Mouse (Mus musculus): ENCODE results near the gene Trhde. TPM values are rescaled to one million over a fixed set of nuclear protein-coding genes. Genes with fewer than 3 reads are reported as not detected.

Trhde gene
- polyA plus RNA-seq, 1 experiment from 2014 or later = 0.17 TPM

- H3K27ac ChIP-seq (ENCODE audit: low read length) = no peak overlapping the region
- no peaks in the 10 kb centered on the region for H3K27me3 ChIP-seq (ENCODE audit: control insufficient read depth, insufficient read depth, low read length)
- H3K36me3 ChIP-seq (ENCODE audit: control insufficient read depth, insufficient read depth, low read length) = no peaks in the 10 kb centered on the region
- H3K4me1 ChIP-seq (ENCODE audit: control insufficient read depth, insufficient read depth, low read length) = no peaks in the 10 kb centered on the region
- H3K9ac ChIP-seq (ENCODE audit: low read length) = no peak overlapping the region
- ATAC-seq (ENCODE audit: insufficient read depth, low FRiP score) = no peak
- H3K4me3 ChIP-seq (replicated peaks; ENCODE audit: low read length) = no peak overlapping the region
- no peaks in the 10 kb centered on the region for H3K9me3 ChIP-seq (replicated peaks; ENCODE audit: control insufficient read depth, low read length)
- WGBS = 79% methylated on average over 3 of the region's 3 CpGs
- H3K4me2 ChIP-seq (ENCODE audit: low read depth, low read length) = no peak overlapping the region
Measured at GRCm38 (mm10) chr10:114593046-114593445, 209.1 kb downstream of the Trhde start.

- ATAC-seq (ENCODE audit: insufficient read depth, low FRiP score) = no peak
- H3K4me1 ChIP-seq (ENCODE audit: control insufficient read depth, insufficient read depth, low read length) = no peaks in the 10 kb centered on the region
- no peak overlapping the region for H3K4me2 ChIP-seq (ENCODE audit: low read depth, low read length)
- no peak overlapping the region for H3K27ac ChIP-seq (ENCODE audit: low read length)
- H3K9me3 ChIP-seq (replicated peaks; ENCODE audit: control insufficient read depth, low read length) = no peaks in the 10 kb centered on the region
- no peak overlapping the region for H3K4me3 ChIP-seq (replicated peaks; ENCODE audit: low read length)
- H3K36me3 ChIP-seq (ENCODE audit: control insufficient read depth, insufficient read depth, low read length) = no peaks in the 10 kb centered on the region
- 51% methylated on average over 2 of the region's 2 CpGs for WGBS
- no peaks in the 10 kb centered on the region for H3K27me3 ChIP-seq (ENCODE audit: control insufficient read depth, insufficient read depth, low read length)
- no peak overlapping the region for H3K9ac ChIP-seq (ENCODE audit: low read length)
Measured at GRCm38 (mm10) chr10:114578926-114579325, 223.2 kb downstream of the Trhde start.

GRCm38 (mm10) chr10:114567891-114568290 is 234.2 kb downstream of the Trhde start:
- Histone ChIP-seq H3K4me1 (ENCODE audit: control insufficient read depth, insufficient read depth, low read length) (no peaks in the 10 kb centered on the region), H3K4me2 (ENCODE audit: low read depth, low read length) (no peak overlapping the region), H3K9ac (ENCODE audit: low read length) (no peak overlapping the region), H3K4me3 (replicated peaks; ENCODE audit: low read length) (no peak overlapping the region), H3K9me3 (replicated peaks; ENCODE audit: control insufficient read depth, low read length) (no peaks in the 10 kb centered on the region), H3K36me3 (ENCODE audit: control insufficient read depth, insufficient read depth, low read length) (no peaks in the 10 kb centered on the region), H3K27me3 (ENCODE audit: control insufficient read depth, insufficient read depth, low read length) (no peaks in the 10 kb centered on the region), H3K27ac (ENCODE audit: low read length) (no peak overlapping the region)
- WGBS = 85% methylated on average over 1 of the region's 1 CpGs
- ATAC-seq (ENCODE audit: insufficient read depth, low FRiP score) = no peak

- Histone ChIP-seq H3K9me3 (replicated peaks; ENCODE audit: control insufficient read depth, low read length) (no peaks in the 10 kb centered on the region), H3K4me3 (replicated peaks; ENCODE audit: low read length) (no peak overlapping the region), H3K36me3 (ENCODE audit: control insufficient read depth, insufficient read depth, low read length) (no peaks in the 10 kb centered on the region), H3K27ac (ENCODE audit: low read length) (no peak overlapping the region), H3K4me2 (ENCODE audit: low read depth, low read length) (no peak overlapping the region), H3K9ac (ENCODE audit: low read length) (no peak overlapping the region), H3K27me3 (ENCODE audit: control insufficient read depth, insufficient read depth, low read length) (no peaks in the 10 kb centered on the region), H3K4me1 (ENCODE audit: control insufficient read depth, insufficient read depth, low read length) (no peaks in the 10 kb centered on the region)
- WGBS = 73% methylated on average over 1 of the region's 1 CpGs
- ATAC-seq (ENCODE audit: insufficient read depth, low FRiP score) = no peak
Measured at GRCm38 (mm10) chr10:114509186-114509585, 292.9 kb downstream of the Trhde start.

GRCm38 (mm10) chr10:114488806-114489205 is 313.3 kb downstream of the Trhde start:
- Histone ChIP-seq H3K36me3 (ENCODE audit: control insufficient read depth, insufficient read depth, low read length) (no peaks in the 10 kb centered on the region), H3K27me3 (ENCODE audit: control insufficient read depth, insufficient read depth, low read length) (no peaks in the 10 kb centered on the region), H3K9me3 (replicated peaks; ENCODE audit: control insufficient read depth, low read length) (no peaks in the 10 kb centered on the region), H3K9ac (ENCODE audit: low read length) (no peak overlapping the region), H3K27ac (ENCODE audit: low read length) (no peak overlapping the region), H3K4me1 (ENCODE audit: control insufficient read depth, insufficient read depth, low read length) (no peaks in the 10 kb centered on the region), H3K4me3 (replicated peaks; ENCODE audit: low read length) (no peak overlapping the region), H3K4me2 (ENCODE audit: low read depth, low read length) (no peak overlapping the region)
- 83% methylated on average over 4 of the region's 4 CpGs for WGBS
- ATAC-seq (ENCODE audit: insufficient read depth, low FRiP score) = no peak

- Histone ChIP-seq H3K4me1 (ENCODE audit: control insufficient read depth, insufficient read depth, low read length) (no peaks in the 10 kb centered on the region), H3K4me2 (ENCODE audit: low read depth, low read length) (no peak overlapping the region), H3K4me3 (replicated peaks; ENCODE audit: low read length) (no peak overlapping the region), H3K9ac (ENCODE audit: low read length) (no peak overlapping the region), H3K36me3 (ENCODE audit: control insufficient read depth, insufficient read depth, low read length) (no peaks in the 10 kb centered on the region), H3K27me3 (ENCODE audit: control insufficient read depth, insufficient read depth, low read length) (no peaks in the 10 kb centered on the region), H3K9me3 (replicated peaks; ENCODE audit: control insufficient read depth, low read length) (no peaks in the 10 kb centered on the region), H3K27ac (ENCODE audit: low read length) (no peak overlapping the region)
- no peak for ATAC-seq (ENCODE audit: insufficient read depth, low FRiP score)
- 74% methylated on average over 3 of the region's 3 CpGs for WGBS
Measured at GRCm38 (mm10) chr10:114455591-114455990, 346.5 kb downstream of the Trhde start.

GRCm38 (mm10) chr10:114448116-114448515 is 354.0 kb downstream of the Trhde start:
- 68% methylated on average over 6 of the region's 6 CpGs for WGBS
- no peaks in the 10 kb centered on the region for H3K27me3 ChIP-seq (ENCODE audit: control insufficient read depth, insufficient read depth, low read length)
- no peaks in the 10 kb centered on the region for H3K9me3 ChIP-seq (replicated peaks; ENCODE audit: control insufficient read depth, low read length)
- H3K9ac ChIP-seq (ENCODE audit: low read length) = no peak overlapping the region
- ATAC-seq (ENCODE audit: insufficient read depth, low FRiP score) = no peak
- H3K4me1 ChIP-seq (ENCODE audit: control insufficient read depth, insufficient read depth, low read length) = no peaks in the 10 kb centered on the region
- H3K4me3 ChIP-seq (replicated peaks; ENCODE audit: low read length) = no peak overlapping the region
- H3K4me2 ChIP-seq (ENCODE audit: low read depth, low read length) = no peak overlapping the region
- no peak overlapping the region for H3K27ac ChIP-seq (ENCODE audit: low read length)
- H3K36me3 ChIP-seq (ENCODE audit: control insufficient read depth, insufficient read depth, low read length) = no peaks in the 10 kb centered on the region

GRCm38 (mm10) chr10:114418956-114419530 is 383.1 kb downstream of the Trhde start:
- Histone ChIP-seq H3K9ac (ENCODE audit: low read length) (no peak overlapping the region), H3K4me2 (ENCODE audit: low read depth, low read length) (no peak overlapping the region), H3K4me3 (replicated peaks; ENCODE audit: low read length) (no peak overlapping the region), H3K27ac (ENCODE audit: low read length) (no peak overlapping the region), H3K36me3 (ENCODE audit: control insufficient read depth, insufficient read depth, low read length) (no peaks in the 10 kb centered on the region), H3K27me3 (ENCODE audit: control insufficient read depth, insufficient read depth, low read length) (no peaks in the 10 kb centered on the region), H3K9me3 (replicated peaks; ENCODE audit: control insufficient read depth, low read length) (no peaks in the 10 kb centered on the region), H3K4me1 (ENCODE audit: control insufficient read depth, insufficient read depth, low read length) (no peaks in the 10 kb centered on the region)
- WGBS = 66% methylated on average over 3 of the region's 3 CpGs
- ATAC-seq (ENCODE audit: insufficient read depth, low FRiP score) = no peak

GRCm38 (mm10) chr10:114415717-114416116 is 386.4 kb downstream of the Trhde start:
- ATAC-seq (ENCODE audit: insufficient read depth, low FRiP score) = no peak
- 79% methylated on average over 2 of the region's 2 CpGs for WGBS

More at GRCm38 (mm10) chr10:114415717-114416116, 386.4 kb downstream of the Trhde start:
- H3K4me1 ChIP-seq (ENCODE audit: control insufficient read depth, insufficient read depth, low read length) = no peaks in the 10 kb centered on the region
- H3K27ac ChIP-seq (ENCODE audit: low read length) = no peak overlapping the region
- H3K36me3 ChIP-seq (ENCODE audit: control insufficient read depth, insufficient read depth, low read length) = no peaks in the 10 kb centered on the region
- no peaks in the 10 kb centered on the region for H3K27me3 ChIP-seq (ENCODE audit: control insufficient read depth, insufficient read depth, low read length)
- H3K4me2 ChIP-seq (ENCODE audit: low read depth, low read length) = no peak overlapping the region
- H3K9me3 ChIP-seq (replicated peaks; ENCODE audit: control insufficient read depth, low read length) = no peaks in the 10 kb centered on the region
- no peak overlapping the region for H3K4me3 ChIP-seq (replicated peaks; ENCODE audit: low read length)
- no peak overlapping the region for H3K9ac ChIP-seq (ENCODE audit: low read length)
